Mouse (Mus musculus) liver, embryonic 14.5 days (tissue): Measurements from ENCODE around the gene Parvb.

Experiments
- CTCF ChIP-seq: IDR thresholded peaks from 2 replicates; pipeline ENCODE4 v1.5.1; 2016; ENCODE audit warnings: antibody characterized with exemption, low read depth, control low read depth
- EP300 ChIP-seq: IDR thresholded peaks from 2 replicates; pipeline ENCODE4 v1.6.1; 2016; ENCODE audit warnings: antibody characterized with exemption, low read depth

GRCm38 (mm10) chr15:84256864-84257263 is 25.0 kb downstream of the Parvb start:
- no peak for TF ChIP-seq CTCF
- no peak for TF ChIP-seq EP300
